Mouse (Mus musculus) bone marrow macrophage, adult 2 months (primary cell): ENCODE results near the gene Fundc2. TPM values are rescaled to one million over a fixed set of nuclear protein-coding genes. Genes with fewer than 3 reads are reported as not detected.

ENCODE experiments used
- H3K27ac ChIP-seq: 2 replicates; pipeline ENCODE4 v1.5.1; 2012; ENCODE audit warnings: low read depth, low read length; ENCODE audit not compliant: insufficient read depth
- H3K4me1 ChIP-seq: 2 replicates; pipeline ENCODE4 v1.6.1; 2012; ENCODE audit warnings: low read length; ENCODE audit not compliant: control insufficient read depth, insufficient read depth
- H3K4me3 ChIP-seq: 2 replicates; pipeline ENCODE4 v1.5.1; 2012; ENCODE audit warnings: mild to moderate bottlenecking, low read length, moderate library complexity; ENCODE audit not compliant: insufficient read depth
- CTCF ChIP-seq: IDR thresholded peaks from 2 replicates; pipeline ENCODE4 v1.5.1; 2012; ENCODE audit warnings: low read depth, mild to moderate bottlenecking, low read length, moderate library complexity
- POLR2A ChIP-seq: IDR thresholded peaks from 2 replicates; pipeline ENCODE4 v1.6.1; 2012; ENCODE audit warnings: mild to moderate bottlenecking, low read depth, low read length, borderline replicate concordance
- polyA plus RNA-seq: library from polyadenylated mRNA; stranded (reverse); fragments of >200 nt; gene quantifications from 2 replicates; pipeline ENCODE4 v1.2.4, GENCODE M21; 2012; ENCODE audit not compliant: missing spikeins, insufficient read depth, insufficient read length

Fundc2 gene
- 92.1 and 98.0 TPM in 2 replicates for polyA plus RNA-seq

GRCm38 (mm10) chrX:75382195-75382771 lies at the start of gene Fundc2, which contains the start of gene F8:
Gene Fundc2, plus strand, starts transcription at chrX:75382399.
Gene F8, minus strand, starts transcription at chrX:75382615.
- peak within 1 kb of the TSS; percentile 86 for H3K27ac ChIP-seq

GRCm38 (mm10) chrX:75370197-75370596 lies 12.0 kb upstream of the Fundc2 start:
- Histone ChIP-seq H3K4me3 (no peak overlapping the region), H3K4me1 (no peaks in the 10 kb centered on the region), H3K27ac (no peak overlapping the region)
- TF ChIP-seq POLR2A (no peak), CTCF (no peak)

More at GRCm38 (mm10) chrX:75382195-75382771, at the start of gene Fundc2, which contains the start of gene F8:
- peak within 1 kb of the TSS; percentile 96 for H3K4me3 ChIP-seq
- peaks cover 6% of the 10 kb centered on the region; the same call in 1 of the 2 replicates for H3K4me1 ChIP-seq
- TF ChIP-seq POLR2A (no peak), CTCF (no peak)

- H3K4me3 ChIP-seq: no peak overlapping the region
- no peaks in the 10 kb centered on the region for H3K4me1 ChIP-seq
- H3K27ac ChIP-seq: no peak overlapping the region
- no peak for TF ChIP-seq CTCF
- no peak for TF ChIP-seq POLR2A
Measured at GRCm38 (mm10) chrX:75372666-75373425, 9.4 kb upstream of the Fundc2 start.

GRCm38 (mm10) chrX:75376815-75377214 lies 5.4 kb upstream of the Fundc2 start:
- TF ChIP-seq POLR2A (no peak), CTCF (no peak)
- peaks cover 3% of the 10 kb centered on the region; the same call in 1 of the 2 replicates for H3K4me1 ChIP-seq
- no peak overlapping the region for H3K4me3 ChIP-seq
- no peak overlapping the region for H3K27ac ChIP-seq

- Histone ChIP-seq H3K27ac (no peak overlapping the region), H3K4me1 (peaks cover 6% of the 10 kb centered on the region; the same call in 1 of the 2 replicates), H3K4me3 (no peak overlapping the region)
- TF ChIP-seq CTCF (no peak), POLR2A (no peak)
Measured at GRCm38 (mm10) chrX:75381176-75381575, 1.0 kb upstream of the Fundc2 start.

- Histone ChIP-seq H3K27ac (peak overlapping the region; percentile 78), H3K4me3 (peak overlapping the region; percentile 48; the same call in 1 of the 2 replicates), H3K4me1 (peaks cover 6% of the 10 kb centered on the region; the same call in 1 of the 2 replicates)
- no peak for TF ChIP-seq POLR2A
- no peak for TF ChIP-seq CTCF
Measured at GRCm38 (mm10) chrX:75381699-75382098, 500 bp upstream of the Fundc2 start.

GRCm38 (mm10) chrX:75399471-75399870 lies 17.3 kb downstream of the Fundc2 start:
- TF ChIP-seq CTCF (no peak), POLR2A (no peak)
- Histone ChIP-seq H3K4me1 (peaks cover 2% of the 10 kb centered on the region; the same call in 1 of the 2 replicates), H3K27ac (no peak overlapping the region), H3K4me3 (no peak overlapping the region)

GRCm38 (mm10) chrX:75402668-75403067 lies 20.5 kb downstream of the Fundc2 start:
- no peak for TF ChIP-seq CTCF
- TF ChIP-seq POLR2A: no peak
- H3K4me1 ChIP-seq: peaks cover 2% of the 10 kb centered on the region; the same call in 1 of the 2 replicates
- no peak overlapping the region for H3K4me3 ChIP-seq
- no peak overlapping the region for H3K27ac ChIP-seq

GRCm38 (mm10) chrX:75403350-75403749 lies 21.2 kb downstream of the Fundc2 start:
- Histone ChIP-seq H3K4me1 (peaks cover 2% of the 10 kb centered on the region; the same call in 1 of the 2 replicates), H3K4me3 (no peak overlapping the region), H3K27ac (no peak overlapping the region)
- TF ChIP-seq POLR2A (no peak), CTCF (no peak)

- Histone ChIP-seq H3K4me3 (no peak overlapping the region), H3K27ac (no peak overlapping the region), H3K4me1 (no peaks in the 10 kb centered on the region)
- TF ChIP-seq POLR2A (no peak), CTCF (no peak)
Measured at GRCm38 (mm10) chrX:75409711-75410110, 27.5 kb downstream of the Fundc2 start.
